Mouse (Mus musculus) embryonic fibroblast, embryonic 13.5 days (primary cell): ENCODE results near the gene Sema5a. TPM values are rescaled to one million over a fixed set of nuclear protein-coding genes. Genes with fewer than 3 reads are reported as not detected.

Source experiments
- H3K27ac ChIP-seq: 2 replicates; pipeline ENCODE4 v1.5.1; 2012; ENCODE audit warnings: low read length, control low read depth, inconsistent platforms; ENCODE audit not compliant: insufficient read depth
- H3K4me1 ChIP-seq: 2 replicates; pipeline ENCODE4 v1.6.1; 2011; ENCODE audit warnings: low read length; ENCODE audit not compliant: control insufficient read depth, insufficient read depth
- H3K4me3 ChIP-seq: 2 replicates; pipeline ENCODE4 v1.5.1; 2011; ENCODE audit warnings: mild to moderate bottlenecking, control low read depth, low read length; ENCODE audit not compliant: insufficient read depth
- CTCF ChIP-seq: IDR thresholded peaks from 2 replicates; pipeline ENCODE4 v1.5.1; 2011; ENCODE audit warnings: mild to moderate bottlenecking, control low read depth, low read length, moderate library complexity, borderline replicate concordance; ENCODE audit not compliant: insufficient read depth
- POLR2A ChIP-seq: IDR thresholded peaks from 2 replicates; pipeline ENCODE4 v1.6.1; 2011; ENCODE audit warnings: low read depth, mild to moderate bottlenecking, control low read depth, low read length, moderate library complexity
- polyA plus RNA-seq: library from polyadenylated mRNA; stranded (reverse); fragments of >200 nt; gene quantifications from 2 replicates; pipeline ENCODE4 v1.2.4, GENCODE M21; 2011; ENCODE audit warnings: low read depth; ENCODE audit not compliant: missing spikeins, insufficient read length

Gene Sema5a
- polyA plus RNA-seq, 1 experiment: 32.5 TPM

GRCm38 (mm10) chr15:32508282-32508681 lies 263.7 kb downstream of the Sema5a start:
- H3K4me3 ChIP-seq: no peak overlapping the region
- TF ChIP-seq POLR2A: no peak
- no peak for TF ChIP-seq CTCF

DNA sequence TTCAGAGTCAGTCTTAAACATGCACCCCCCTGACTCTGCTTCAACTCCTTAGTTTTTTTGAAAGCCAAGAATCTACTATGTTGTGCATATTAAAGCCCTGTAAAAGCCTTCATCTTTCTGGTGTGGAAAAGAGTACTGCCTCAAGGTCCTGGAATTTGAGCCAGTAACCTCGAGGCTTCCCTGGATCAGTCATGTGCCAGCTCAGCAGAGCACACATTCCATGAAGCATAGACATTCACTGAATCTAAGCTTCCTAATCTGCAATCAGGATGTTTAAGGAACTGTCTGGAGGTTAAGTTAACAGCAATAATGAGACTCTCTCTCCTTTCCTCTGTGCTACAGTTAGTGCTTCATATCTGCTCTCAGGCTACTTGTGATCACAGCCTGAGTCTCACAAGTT lies 270.3 kb downstream of the Sema5a start:
- H3K4me1 ChIP-seq: peaks cover 5% of the 10 kb centered on the region; the same call in 1 of the 2 replicates
- H3K4me3 ChIP-seq: no peak overlapping the region
- H3K27ac ChIP-seq: no peak overlapping the region
- no peak for TF ChIP-seq POLR2A
- TF ChIP-seq CTCF: no peak

More at GRCm38 (mm10) chr15:32508282-32508681, 263.7 kb downstream of the Sema5a start:
- no peak overlapping the region for H3K27ac ChIP-seq
- H3K4me1 ChIP-seq: no peaks in the 10 kb centered on the region

GRCm38 (mm10) chr15:32517954-32518353 lies 273.3 kb downstream of the Sema5a start:
- Histone ChIP-seq H3K4me1 (peaks cover 5% of the 10 kb centered on the region; the same call in 1 of the 2 replicates), H3K4me3 (no peak overlapping the region), H3K27ac (no peak overlapping the region)
- TF ChIP-seq POLR2A: no peak
- no peak for TF ChIP-seq CTCF

- H3K27ac ChIP-seq: no peak overlapping the region
- no peaks in the 10 kb centered on the region; the same call in 1 of the 2 replicates for H3K4me1 ChIP-seq
- TF ChIP-seq CTCF (no peak), POLR2A (no peak)
- no peak overlapping the region for H3K4me3 ChIP-seq
These were observed 287.9 kb downstream of the Sema5a start for GRCm38 (mm10) chr15:32532539-32532938.

DNA sequence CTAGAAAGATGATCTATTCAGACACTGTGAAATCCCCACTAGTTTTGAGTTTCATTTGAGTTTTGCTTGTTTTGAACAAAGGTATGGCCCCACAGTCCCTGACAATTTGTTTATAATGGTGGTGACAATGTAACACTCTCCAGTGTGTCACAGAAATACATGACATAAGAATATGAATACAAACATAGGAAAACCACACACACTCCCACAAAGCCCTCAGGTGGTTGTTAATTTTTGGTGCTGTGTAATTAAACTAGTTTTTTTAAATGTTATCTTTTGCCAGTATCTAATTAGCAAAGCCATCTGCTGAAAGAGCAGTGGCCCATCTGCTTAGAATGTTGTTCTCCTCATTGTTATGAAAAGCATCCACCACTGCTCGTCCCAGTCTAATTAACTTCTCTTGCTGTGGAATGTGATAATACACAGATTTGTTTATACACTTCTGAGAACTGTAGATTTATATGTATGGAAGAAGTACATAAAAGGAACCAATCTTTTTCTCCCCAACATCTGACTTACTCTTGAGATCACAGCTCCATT lies 289.0 kb downstream of the Sema5a start:
- H3K27ac ChIP-seq: no peak overlapping the region
- TF ChIP-seq POLR2A (no peak), CTCF (no peak)
- no peaks in the 10 kb centered on the region; the same call in 1 of the 2 replicates for H3K4me1 ChIP-seq
- H3K4me3 ChIP-seq: no peak overlapping the region

DNA sequence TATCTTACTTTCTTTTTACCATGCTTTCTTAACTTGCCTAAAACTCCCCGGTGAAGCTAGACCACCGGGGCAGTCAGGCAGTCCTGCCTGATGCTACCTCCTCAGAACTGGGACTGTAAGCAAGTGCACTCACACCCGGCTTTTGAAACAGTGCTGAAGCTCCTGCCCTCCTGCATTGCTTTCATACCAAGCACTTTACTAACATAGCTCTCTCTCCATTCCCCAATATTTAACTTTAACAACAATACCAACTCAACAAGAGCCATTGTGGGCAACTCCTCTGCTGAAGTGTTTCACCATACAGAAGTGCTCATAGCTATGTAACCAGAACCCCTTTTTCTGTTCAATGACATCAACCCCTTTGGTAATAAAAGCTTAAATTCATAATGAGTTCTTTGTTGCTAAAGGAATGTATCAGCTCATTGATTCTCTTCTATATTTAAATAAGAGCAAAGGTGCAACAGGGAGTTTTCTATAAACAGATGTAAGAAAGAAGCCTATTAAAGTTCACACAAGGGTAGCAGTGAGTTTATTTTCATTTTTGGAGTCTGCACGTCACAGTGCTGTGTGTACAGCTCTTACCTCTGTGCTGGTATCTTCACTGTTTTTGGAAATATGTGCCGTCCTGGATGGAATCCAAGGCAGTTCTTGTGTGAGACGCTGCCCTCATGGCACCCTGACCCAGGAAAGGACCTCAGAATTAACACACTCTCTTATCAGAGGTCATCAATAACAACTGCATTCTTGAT lies 292.3 kb downstream of the Sema5a start:
- no peak for TF ChIP-seq CTCF
- TF ChIP-seq POLR2A: no peak
- H3K4me3 ChIP-seq: no peak overlapping the region
- no peaks in the 10 kb centered on the region for H3K4me1 ChIP-seq
- H3K27ac ChIP-seq: no peak overlapping the region

DNA sequence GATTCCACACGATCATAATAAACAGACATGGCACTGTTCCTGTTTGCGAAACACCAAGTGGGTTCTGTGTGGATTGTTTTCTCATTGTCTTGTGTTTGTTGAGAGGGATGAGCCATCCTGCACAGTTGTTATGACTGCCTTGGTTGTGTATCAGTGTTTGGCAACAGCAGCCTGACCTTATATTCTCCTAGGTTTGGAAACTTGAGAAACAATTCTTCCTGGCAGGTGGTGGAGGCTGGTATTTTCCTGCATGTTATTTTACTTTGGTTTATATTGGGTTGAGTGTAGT lies 292.8 kb downstream of the Sema5a start:
- Histone ChIP-seq H3K27ac (no peak overlapping the region), H3K4me3 (no peak overlapping the region), H3K4me1 (no peaks in the 10 kb centered on the region)
- TF ChIP-seq CTCF: no peak
- TF ChIP-seq POLR2A: no peak

DNA sequence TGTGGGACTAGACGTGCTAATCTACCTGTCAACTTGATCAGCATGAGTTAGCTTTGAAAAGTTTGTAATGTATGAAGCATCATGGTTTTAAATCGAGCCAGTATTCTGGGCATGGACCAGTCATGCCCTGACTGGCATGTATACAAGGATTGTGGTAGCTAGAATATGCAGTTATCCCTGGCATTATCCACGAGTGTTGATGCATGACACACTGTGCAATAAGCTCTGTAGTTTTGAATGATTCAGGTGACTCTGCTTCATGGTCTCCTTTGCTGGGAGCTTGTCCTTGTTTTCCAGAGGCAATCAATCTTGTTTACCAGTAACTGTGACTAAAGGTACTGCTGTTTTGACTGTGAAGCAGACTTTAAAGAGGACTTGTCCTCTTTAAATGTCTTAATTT lies 293.5 kb downstream of the Sema5a start:
- no peak overlapping the region for H3K4me3 ChIP-seq
- no peaks in the 10 kb centered on the region for H3K4me1 ChIP-seq
- TF ChIP-seq POLR2A (no peak), CTCF (no peak)
- H3K27ac ChIP-seq: no peak overlapping the region

DNA sequence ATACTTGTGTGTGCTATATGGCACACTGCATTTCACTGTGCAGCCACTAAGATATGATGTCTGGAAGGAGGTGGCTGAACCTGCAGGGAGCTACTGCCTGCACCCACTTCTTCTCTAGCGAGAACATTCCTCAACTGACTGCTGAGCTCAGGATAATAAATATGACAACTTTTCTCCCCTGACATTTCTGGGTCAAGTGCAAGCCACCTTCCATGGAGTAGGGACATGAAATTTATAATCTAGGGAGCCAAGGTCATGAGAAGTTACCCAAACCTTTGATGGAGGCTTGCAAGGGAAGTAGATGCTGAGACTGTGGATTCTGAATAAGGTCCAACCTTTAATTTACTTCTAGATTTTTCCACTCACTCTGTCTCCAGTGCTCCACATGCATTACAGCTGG lies 298.1 kb downstream of the Sema5a start:
- Histone ChIP-seq H3K4me1 (no peaks in the 10 kb centered on the region), H3K4me3 (no peak overlapping the region), H3K27ac (no peak overlapping the region)
- TF ChIP-seq POLR2A (no peak), CTCF (no peak)

GRCm38 (mm10) chr15:32543181-32543580 lies 298.6 kb downstream of the Sema5a start:
- no peaks in the 10 kb centered on the region for H3K4me1 ChIP-seq
- no peak for TF ChIP-seq CTCF
- no peak for TF ChIP-seq POLR2A
- no peak overlapping the region for H3K4me3 ChIP-seq
- H3K27ac ChIP-seq: no peak overlapping the region
